Comparison of ENCODE assay signal across 8 mouse cellular contexts in genomic region chr1:52817813-52818147, GRCm38 (mm10). TPM values are rescaled to one million over a fixed set of nuclear protein-coding genes. Genes with fewer than 3 reads are reported as not detected.
DNase-seq lines count a peak whose midpoint lies in the region; ATAC-seq and TF ChIP-seq lines count a peak whose summit lies in the region.

No protein-coding gene starts in this region.

- DNase-seq in heart, adult 11 months: no peak
- DNase-seq in forebrain, postnatal 0 days: no peak
- DNase-seq in gastrocnemius, postnatal 14 days: no peak
- no peak for DNase-seq in retina, postnatal 1 day
- DNase-seq in kidney, postnatal 36 days: no peak

- no peak overlapping the region for H3K27ac ChIP-seq in heart, embryonic 12.5 days (ENCODE audit: poor library complexity, severe bottlenecking)
- peak overlapping the region; percentile 87 for H3K27ac ChIP-seq in forebrain, postnatal 0 days (ENCODE audit: low read depth, low read length)
- no peak overlapping the region for H3K27ac ChIP-seq in macrophage

- WGBS in heart, embryonic 12.5 days: 6% methylated on average over 7 of the region's 7 CpGs
- 4% methylated on average over 7 of the region's 7 CpGs for WGBS in forebrain, postnatal 0 days
- 12% methylated on average over 7 of the region's 7 CpGs for WGBS in macrophage (ENCODE audit: missing documents)

- H3K36me3 ChIP-seq in heart, embryonic 12.5 days: no peaks in the 10 kb centered on the region
- no peaks in the 10 kb centered on the region for H3K36me3 ChIP-seq in E14TG2a.4 (ENCODE audit: insufficient read depth, low read length)
- no peaks in the 10 kb centered on the region; the same call in 1 of the 2 replicates for H3K36me3 ChIP-seq in forebrain, postnatal 0 days (ENCODE audit: insufficient read depth)
- no peaks in the 10 kb centered on the region for H3K36me3 ChIP-seq in macrophage (ENCODE audit: inconsistent target)

- ATAC-seq in heart, embryonic 12.5 days (ENCODE audit: insufficient number of reproducible peaks, low FRiP score): no peak
- 0 out of 2 replicates have a peak, but pooled peaks have one; percentile 2 for ATAC-seq in forebrain, postnatal 0 days

- H3K4me3 ChIP-seq in heart, embryonic 12.5 days: peak overlapping the region; percentile 68
- peak overlapping the region; percentile 83 for H3K4me3 ChIP-seq in E14TG2a.4 (replicated peaks; ENCODE audit: low read length)
- peak overlapping the region; percentile 72 for H3K4me3 ChIP-seq in forebrain, postnatal 0 days (ENCODE audit: low read depth, low read length)
- peak overlapping the region; percentile 44; the same call in 1 of the 2 replicates for H3K4me3 ChIP-seq in macrophage (ENCODE audit: inconsistent target)

- peak overlapping the region; percentile 76 for H3K4me2 ChIP-seq in heart, embryonic 12.5 days
- H3K4me2 ChIP-seq in forebrain, postnatal 0 days (ENCODE audit: low read depth): peak overlapping the region; percentile 81

- intact Hi-C loops in gastrocnemius, postnatal 14 days (cut with DNase I; ENCODE audit: low total_unique reads): no loop called here

- H3K79me2 ChIP-seq in macrophage (ENCODE audit: inconsistent target): peaks cover 7% of the 10 kb centered on the region; the same call in 1 of the 2 replicates

- peak overlapping the region; percentile 83 for H3K9ac ChIP-seq in heart, embryonic 12.5 days
- H3K9ac ChIP-seq in forebrain, postnatal 0 days: peak overlapping the region; percentile 86

- no peaks in the 10 kb centered on the region for H3K27me3 ChIP-seq in heart, embryonic 12.5 days (replicated peaks)
- peaks cover 33% of the 10 kb centered on the region for H3K27me3 ChIP-seq in E14TG2a.4 (ENCODE audit: insufficient read depth, low read length)
- H3K27me3 ChIP-seq in forebrain, postnatal 0 days (ENCODE audit: insufficient read depth, low read length): no peaks in the 10 kb centered on the region

- H3K9me3 ChIP-seq in heart, embryonic 12.5 days (replicated peaks): no peaks in the 10 kb centered on the region
- no peaks in the 10 kb centered on the region for H3K9me3 ChIP-seq in E14TG2a.4 (ENCODE audit: low read length)
- H3K9me3 ChIP-seq in forebrain, postnatal 0 days (ENCODE audit: low read length): no peaks in the 10 kb centered on the region

- no peak for TF ChIP-seq CTCF in E14TG2a.4 (conservative IDR thresholded peaks at IDR 0.05; ENCODE audit: low read length)
- no peak for TF ChIP-seq CTCF in forebrain, postnatal 0 days (IDR thresholded peaks at IDR 0.05; ENCODE audit: low read depth)

- H3K4me1 ChIP-seq in heart, embryonic 12.5 days (replicated peaks): peaks cover 7% of the 10 kb centered on the region; the same call in 1 of the 2 replicates
- peaks cover 12% of the 10 kb centered on the region for H3K4me1 ChIP-seq in E14TG2a.4 (replicated peaks; ENCODE audit: low read depth, low read length)
- 0 out of 2 replicates have a peak, but pooled peaks cover 11% of the 10 kb centered on the region for H3K4me1 ChIP-seq in forebrain, postnatal 0 days (ENCODE audit: insufficient read depth)

RNA-seq across cellular contexts. Expression of gene Inpp1, which starts 0.3 kb away (rescaled TPM):
- polyA plus RNA-seq in heart, embryonic 12.5 days (2016; fragmentation: Nextera tagmentation; extraction: Ambion mirVana): 17.1 and 17.7 TPM in 2 replicates
- total RNA-seq in forebrain, postnatal 0 days (2014; rRNA removed): 38.5 and 38.6 TPM in 2 replicates
- 30.1 and 38.1 TPM in 2 replicates for polyA plus RNA-seq in forebrain, postnatal 0 days (2015; fragmentation: Nextera tagmentation; extraction: Ambion mirVana)
- 10 to 100 TPM in 21 of 26 experiments, 1 to 10 TPM in 5; 5.8 to 53.8 (median 21.6) TPM for total RNA-seq in macrophage (2018; cell fraction: chromatin; rRNA removed)
- 10 to 100 TPM in 14 of 26 experiments, 1 to 10 TPM in 12; 5.0 to 25.0 (median 12.8) TPM for total RNA-seq in macrophage (2018; cell fraction: cytosol; rRNA removed)
- 10 to 100 TPM in 20 of 26 experiments, 1 to 10 TPM in 6; 6.0 to 36.9 (median 18.4) TPM for total RNA-seq in macrophage (2018; cell fraction: nucleus; rRNA removed)
- 7.0 to 13.9 TPM (median 10.2 TPM) in 3 replicates for polyA plus RNA-seq in macrophage (2018)
- total RNA-seq in gastrocnemius, postnatal 14 days (2021): 1 to 10 TPM; 8.7 to 8.9 TPM

RNA-seq across cellular contexts. Expression of gene Hibch, which starts 26.9 kb away (rescaled TPM):
- polyA plus RNA-seq in heart, embryonic 12.5 days (2016; fragmentation: Nextera tagmentation; extraction: Ambion mirVana): 28.2 and 31.9 TPM in 2 replicates
- total RNA-seq in forebrain, postnatal 0 days (2014; rRNA removed): 9.9 and 12.8 TPM in 2 replicates
- polyA plus RNA-seq in forebrain, postnatal 0 days (2015; fragmentation: Nextera tagmentation; extraction: Ambion mirVana): 15.2 and 15.4 TPM in 2 replicates
- total RNA-seq in macrophage (2018; cell fraction: chromatin; rRNA removed): 10 to 100 TPM in 18 of 26 experiments, 1 to 10 TPM in 8; 1.9 to 43.8 (median 20.9) TPM
- 10 to 100 TPM in 18 of 26 experiments, 1 to 10 TPM in 8; 7.2 to 13.0 (median 10.6) TPM for total RNA-seq in macrophage (2018; cell fraction: cytosol; rRNA removed)
- total RNA-seq in macrophage (2018; cell fraction: nucleus; rRNA removed): 10 to 100 TPM in 15 of 26 experiments, 1 to 10 TPM in 11; 2.2 to 25.8 (median 10.9) TPM
- polyA plus RNA-seq in macrophage (2018): 10.5 to 28.5 TPM (median 18.1 TPM) in 3 replicates
- total RNA-seq in gastrocnemius, postnatal 14 days (2021): 10 to 100 TPM; 31.5 to 37.3 TPM
